Mouse (Mus musculus): ENCODE measurements around the gene Esrra.
"Not testable (repeated sequence)": the region's sequence is repeated elsewhere in the genome, so short reads cannot be mapped to it uniquely, and the experiment has no call there.

The Esrra gene

DNA sequence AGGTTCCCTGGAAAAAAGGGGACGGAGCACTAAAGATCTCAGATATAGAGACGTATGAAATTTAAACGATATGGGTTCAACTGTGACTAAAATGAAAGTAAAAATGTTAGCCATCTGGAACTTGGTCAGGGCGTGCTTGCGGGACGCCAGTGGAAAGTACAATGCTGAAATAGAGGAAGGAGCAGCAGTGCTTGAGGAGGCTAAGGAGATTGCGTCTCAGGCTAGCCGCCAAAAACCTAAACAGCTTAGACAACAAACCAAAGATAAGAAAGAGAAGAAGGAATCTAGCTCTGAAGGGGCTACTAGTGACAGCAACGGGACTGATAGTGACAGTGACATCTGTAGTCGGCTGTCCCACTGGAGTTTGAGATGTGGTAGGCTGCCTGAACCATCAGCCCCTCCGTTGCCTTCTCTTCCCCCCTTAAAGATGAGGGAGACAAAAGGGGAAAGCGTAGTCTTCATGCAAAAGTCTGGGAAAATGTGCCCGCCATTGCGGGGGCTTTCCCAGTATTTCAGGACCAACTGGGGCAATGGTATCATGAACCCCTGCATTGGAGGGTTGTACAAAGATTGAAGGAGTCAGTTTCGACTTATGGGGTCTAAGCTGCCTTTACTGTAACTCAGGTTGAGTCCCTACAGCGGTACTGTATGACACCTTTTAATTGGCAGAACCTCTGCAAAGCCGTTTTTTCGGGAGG lies 25.9 kb downstream of the Esrra start:
- DNase-seq (ENCODE audit: low spot score) = not testable (repeated sequence)

DNA sequence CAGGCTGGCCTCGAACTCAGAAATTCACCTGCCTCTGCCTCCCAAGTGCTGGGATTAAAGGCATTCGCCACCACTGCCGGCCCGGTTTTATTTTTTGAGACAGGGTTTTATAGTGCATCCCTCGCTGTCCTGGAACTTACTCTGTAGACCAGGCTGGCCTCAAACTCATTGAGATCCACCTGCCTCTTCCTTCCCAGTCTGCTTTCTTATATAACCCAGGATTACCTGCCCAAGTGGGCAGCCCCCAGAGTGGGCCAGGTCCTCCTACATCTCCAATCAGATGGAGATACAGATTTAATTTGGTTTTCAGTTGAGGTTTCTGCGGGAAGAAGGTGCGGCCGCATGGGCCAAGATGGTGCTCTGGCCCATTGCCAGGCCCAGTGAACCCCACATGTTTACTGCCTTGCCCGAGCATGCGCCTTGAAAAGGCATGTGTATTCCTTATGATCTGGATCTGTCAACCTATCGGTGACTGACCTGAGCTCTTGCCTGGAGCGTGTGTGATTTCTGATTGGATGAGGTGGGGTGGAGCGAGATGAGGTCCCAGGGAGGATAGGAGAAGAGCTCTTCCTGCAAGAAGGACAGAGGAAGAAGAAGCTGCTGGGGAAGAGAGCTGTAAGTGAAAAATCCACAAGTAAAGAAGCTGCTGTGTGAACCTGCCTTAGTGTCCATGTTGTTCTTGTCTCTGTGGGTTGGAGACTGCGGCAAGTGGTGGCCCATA lies 27.7 kb downstream of the Esrra start:
- no peak for DNase-seq (ENCODE audit: low spot score)

- DNase-seq (ENCODE audit: low spot score) = no peak
Measured at GRCm38 (mm10) chr19:6892512-6892911, 29.1 kb downstream of the Esrra start.

- no peak for DNase-seq (ENCODE audit: low spot score)
Measured at GRCm38 (mm10) chr19:6877965-6878364, 43.6 kb downstream of the Esrra start.

- peak; percentile 90 for DNase-seq (ENCODE audit: low spot score)
Measured at GRCm38 (mm10) chr19:6876799-6877198, 44.8 kb downstream of the Esrra start.

- no peak for DNase-seq (ENCODE audit: low spot score)
Measured at GRCm38 (mm10) chr19:6875834-6876233, 45.8 kb downstream of the Esrra start.

DNA sequence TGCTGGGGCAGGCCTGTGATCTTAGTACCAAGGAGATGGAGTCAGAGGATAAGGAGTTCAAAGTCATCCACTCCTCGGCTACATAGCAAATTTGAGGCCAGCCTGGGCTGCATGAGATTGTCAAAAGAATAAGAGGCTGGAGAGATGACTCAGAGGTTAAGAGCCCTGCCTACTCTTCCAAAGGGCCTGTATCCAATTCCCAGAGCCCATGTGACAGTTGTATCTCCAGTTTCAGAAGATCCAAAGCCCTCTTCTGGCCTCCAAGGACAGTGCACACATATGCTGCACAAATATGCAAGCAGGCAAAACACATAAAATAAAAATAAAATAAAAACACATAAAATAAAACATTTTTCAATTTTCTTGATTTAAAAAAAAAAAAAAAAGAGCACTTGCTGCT lies 47.4 kb downstream of the Esrra start:
- DNase-seq (ENCODE audit: low spot score) = peak; percentile 25

- DNase-seq (ENCODE audit: low spot score) = no peak
Measured at GRCm38 (mm10) chr19:6872701-6873100, 48.9 kb downstream of the Esrra start.

GRCm38 (mm10) chr19:6871574-6872271 lies 49.9 kb downstream of the Esrra start:
- peak; percentile 78 for DNase-seq (ENCODE audit: low spot score)

DNA sequence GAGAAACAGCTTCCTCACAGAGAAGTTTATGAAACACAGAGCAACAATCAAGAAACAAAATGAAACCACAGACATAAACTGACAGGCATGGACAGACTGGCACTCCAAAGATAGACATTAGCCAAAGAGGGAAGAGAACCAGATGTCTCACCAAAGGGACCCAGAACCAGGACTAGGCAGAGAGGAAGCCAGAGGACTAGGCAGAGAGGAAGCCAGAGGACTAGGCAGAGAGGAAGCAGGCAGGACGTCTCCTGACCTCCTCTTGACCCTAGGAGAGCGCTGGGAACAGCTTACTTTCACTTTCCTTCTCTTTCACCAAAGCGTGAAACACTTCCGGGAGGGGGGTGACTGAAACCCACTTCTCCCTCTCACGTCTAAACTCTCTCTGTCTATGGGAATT lies 52.3 kb downstream of the Esrra start:
- peak; percentile 80 for DNase-seq (ENCODE audit: low spot score)

GRCm38 (mm10) chr19:6861451-6861850 lies 60.2 kb downstream of the Esrra start:
- no peak for DNase-seq (ENCODE audit: low spot score)

Data from adipocyte (in vitro differentiated cells).